Mouse (Mus musculus) neutrophil, adult 5-6 weeks (primary cell): ENCODE measurements around the gene Cspg4. TPM values are rescaled to one million over a fixed set of nuclear protein-coding genes. Genes with fewer than 3 reads are reported as not detected.

Experiments used
- ATAC-seq: fragments of 151-379, 151-347 bp; 2 replicates; pipeline ENCODE4 v1.8.0; 2017; ENCODE audit warnings: mild to moderate bottlenecking, moderate TSS enrichment; ENCODE audit not compliant: insufficient number of reproducible peaks, poor library complexity, low FRiP score, severe bottlenecking; ENCODE audit errors: extremely low read depth
- total RNA-seq: library from RNA; stranded (forward); fragments of 200-1000 nt; gene quantifications from 2 replicates; pipeline ENCODE4 v1.2.3, GENCODE M21; 2017

Cspg4 gene
- total RNA-seq, 1 experiment from 2014 or later = not detected

- ATAC-seq = no peak
Measured at GRCm38 (mm10) chr9:56915695-56916410, 51.0 kb downstream of the Cspg4 start.

- ATAC-seq = no peak
Measured at GRCm38 (mm10) chr9:56917131-56917530, 52.3 kb downstream of the Cspg4 start.

GRCm38 (mm10) chr9:56918466-56918865, 53.6 kb downstream of the Cspg4 start:
- no peak for ATAC-seq

GRCm38 (mm10) chr9:56922746-56923145, 57.9 kb downstream of the Cspg4 start:
- ATAC-seq = no peak

GRCm38 (mm10) chr9:56923841-56924650, 59.2 kb downstream of the Cspg4 start:
- no peak for ATAC-seq

GRCm38 (mm10) chr9:56924651-56925027, 59.8 kb downstream of the Cspg4 start:
- ATAC-seq = no peak

- no peak for ATAC-seq
Measured at GRCm38 (mm10) chr9:56925291-56926024, 60.6 kb downstream of the Cspg4 start.

- ATAC-seq = no peak
Measured at GRCm38 (mm10) chr9:56926025-56926360, 61.2 kb downstream of the Cspg4 start.

GRCm38 (mm10) chr9:56926387-56926786, 61.6 kb downstream of the Cspg4 start:
- no peak for ATAC-seq

GRCm38 (mm10) chr9:56927191-56928012, 62.6 kb downstream of the Cspg4 start:
- peak; percentile 8; the same call in 1 of the 2 replicates for ATAC-seq

- ATAC-seq = peak; percentile 56
Measured at GRCm38 (mm10) chr9:56928041-56928811, 63.4 kb downstream of the Cspg4 start, which contains the start of gene Snx33. TSS of gene Snx33 (minus strand) at chr9:56928371.

GRCm38 (mm10) chr9:56929496-56929895, 64.7 kb downstream of the Cspg4 start:
- no peak for ATAC-seq

- no peak for ATAC-seq
Measured at GRCm38 (mm10) chr9:56930556-56930955, 65.7 kb downstream of the Cspg4 start.

- no peak for ATAC-seq
Measured at GRCm38 (mm10) chr9:56936861-56937222, 72.0 kb downstream of the Cspg4 start.

GRCm38 (mm10) chr9:56937223-56938160, 72.7 kb downstream of the Cspg4 start, which contains the start of gene Imp3:
TSS of gene Imp3 (plus strand) at chr9:56937475.
- ATAC-seq = peak; percentile 94

GRCm38 (mm10) chr9:56938374-56938773, 73.5 kb downstream of the Cspg4 start:
- no peak for ATAC-seq

GRCm38 (mm10) chr9:56947481-56947880, 82.6 kb downstream of the Cspg4 start:
- ATAC-seq = peak; percentile 43; the same call in 1 of the 2 replicates
